Mouse (Mus musculus) kidney, adult 2 months (tissue): Measurements from ENCODE around the gene Nmb. TPM values are rescaled to one million over a fixed set of nuclear protein-coding genes. Genes with fewer than 3 reads are reported as not detected.

Source experiments
- DNase-seq: peaks from one replicate; pipeline ENCODE4 v3.0.0; 2021
- H3K27ac ChIP-seq: fragments of 200-500 bp; 2 replicates; pipeline ENCODE4 v1.5.1; 2012; ENCODE audit warnings: low read depth, low read length, control low read depth, inconsistent platforms; ENCODE audit not compliant: insufficient read depth
- H3K27me3 ChIP-seq: fragments of 200-500 bp; replicated peaks from 2 replicates; pipeline ENCODE4 v1.6.1; 2012; ENCODE audit warnings: mild to moderate bottlenecking, moderate library complexity, low read length, inconsistent platforms; ENCODE audit not compliant: control insufficient read depth, insufficient read depth
- H3K36me3 ChIP-seq: fragments of 200-500 bp; 2 replicates; pipeline ENCODE4 v1.6.1; 2012; ENCODE audit warnings: mild to moderate bottlenecking, moderate library complexity, low read length, inconsistent platforms; ENCODE audit not compliant: control insufficient read depth, insufficient read depth
- H3K4me1 ChIP-seq: fragments of 200-500 bp; 2 replicates; pipeline ENCODE4 v1.6.1; 2011; ENCODE audit warnings: low read length; ENCODE audit not compliant: control insufficient read depth, insufficient read depth
- H3K4me3 ChIP-seq: fragments of 200-500 bp; 2 replicates; pipeline ENCODE4 v1.5.1; 2011; ENCODE audit warnings: mild to moderate bottlenecking, low read depth, low read length, control low read depth; ENCODE audit not compliant: insufficient read depth
- CTCF ChIP-seq: fragments of 200-500 bp; conservative IDR thresholded peaks from 2 replicates; pipeline ENCODE4 v1.5.1; 2011; ENCODE audit warnings: low read depth, mild to moderate bottlenecking, control low read depth, low read length, moderate library complexity, mixed read lengths; ENCODE audit not compliant: insufficient read depth, insufficient read length
- POLR2A ChIP-seq: fragments of 200-500 bp; IDR thresholded peaks from one replicate; pipeline ENCODE4 v1.6.1; 2011; ENCODE audit warnings: low read depth, low read length, control low read depth
- WGBS: fragments of 180-500 bp; shearing (Covaris S2); methylation state at CpG from one replicate; pipeline ENCODE4 v1.1.7; 2018; 5-methylcytosine and 5-hydroxymethylcytosine counted together
- polyA plus RNA-seq: library from polyadenylated mRNA; depleted of rRNA; stranded (reverse); fragments of >200 nt; gene quantifications from 2 replicates; pipeline ENCODE4 v1.2.3, GENCODE M21; 2012

The Nmb gene
- polyA plus RNA-seq, 1 experiment, result 5.0 TPM

GRCm38 (mm10) chr7:80894815-80895519 lies 9.9 kb downstream of the Nmb start:
- H3K4me1 ChIP-seq, result no peaks in the 10 kb centered on the region
- H3K36me3 ChIP-seq, result no peaks in the 10 kb centered on the region; the same call in 1 of the 2 replicates
- H3K27me3 ChIP-seq, result no peaks in the 10 kb centered on the region
- WGBS, result 92% methylated on average over 14 of the region's 14 CpGs
- H3K27ac ChIP-seq, result no peak overlapping the region
- no peak for DNase-seq
- H3K4me3 ChIP-seq, result no peak overlapping the region
- TF ChIP-seq POLR2A, result no peak
- no peak for TF ChIP-seq CTCF

GRCm38 (mm10) chr7:80894196-80894595 lies 10.7 kb downstream of the Nmb start:
- H3K27ac ChIP-seq, result peak overlapping the region; percentile 24; the same call in 1 of the 2 replicates
- H3K27me3 ChIP-seq, result no peaks in the 10 kb centered on the region
- DNase-seq, result no peak
- H3K4me1 ChIP-seq, result peaks cover 4% of the 10 kb centered on the region; the same call in 1 of the 2 replicates
- TF ChIP-seq POLR2A (no peak), CTCF (no peak)
- no peaks in the 10 kb centered on the region; the same call in 1 of the 2 replicates for H3K36me3 ChIP-seq
- WGBS, result 61% methylated on average over 7 of the region's 7 CpGs
- H3K4me3 ChIP-seq, result no peak overlapping the region

DNA sequence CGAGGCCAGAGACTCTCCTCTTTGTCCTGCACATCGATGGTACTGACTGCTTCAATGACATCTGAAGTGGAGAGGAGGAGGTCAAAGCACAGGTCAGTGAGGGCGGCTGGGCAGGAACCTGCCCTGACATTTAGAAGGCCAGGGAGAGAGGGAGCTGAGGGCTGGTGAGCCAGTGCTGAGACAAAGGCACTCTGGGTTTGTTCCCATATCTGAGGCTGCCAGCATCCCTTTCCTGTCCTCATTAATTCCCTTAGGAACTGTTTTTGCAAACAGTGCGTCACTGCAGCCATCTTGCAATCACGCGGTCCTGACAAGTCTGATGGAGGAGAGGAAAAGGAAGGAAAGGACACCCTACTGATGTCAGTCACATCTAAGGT lies 11.1 kb downstream of the Nmb start:
- H3K27me3 ChIP-seq, result no peaks in the 10 kb centered on the region
- peak; percentile 58 for DNase-seq
- H3K4me3 ChIP-seq, result no peak overlapping the region
- peak overlapping the region; percentile 24 for H3K27ac ChIP-seq
- peaks cover 4% of the 10 kb centered on the region; the same call in 1 of the 2 replicates for H3K4me1 ChIP-seq
- no peaks in the 10 kb centered on the region; the same call in 1 of the 2 replicates for H3K36me3 ChIP-seq
- no peak for TF ChIP-seq CTCF
- TF ChIP-seq POLR2A, result no peak
- 62% methylated on average over 6 of the region's 6 CpGs for WGBS

DNA sequence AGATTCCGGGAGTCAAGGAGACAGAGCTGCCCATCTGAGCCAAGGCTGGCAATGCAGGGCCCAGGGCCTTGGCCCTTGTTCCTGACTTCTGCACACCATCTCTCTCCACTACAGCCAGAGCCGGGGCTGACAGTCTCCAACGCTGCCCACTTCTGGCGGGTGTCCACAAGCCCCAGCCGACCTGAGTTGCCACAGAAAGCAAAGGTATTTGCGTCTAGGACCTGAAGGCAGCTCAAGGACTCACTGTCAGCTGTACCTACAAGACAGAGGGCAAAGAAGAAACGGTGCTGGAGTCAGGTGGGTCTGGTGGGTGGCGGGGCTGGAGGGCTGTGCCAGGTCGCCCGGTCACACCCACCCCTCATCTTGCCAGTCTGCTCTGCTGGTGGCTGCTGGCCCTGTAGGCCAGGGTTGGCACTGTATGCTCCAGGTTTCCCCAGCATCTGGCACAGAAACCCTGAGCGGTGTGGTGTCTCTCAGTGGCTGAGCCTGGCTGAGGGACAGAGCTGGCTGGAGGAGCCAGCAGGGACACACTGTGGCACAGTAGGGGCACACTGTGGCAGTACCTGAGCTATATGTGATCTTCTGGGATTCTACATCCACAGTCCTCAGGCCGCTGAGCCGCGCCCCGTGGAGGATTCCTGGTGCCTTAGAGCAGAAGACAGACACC lies 11.7 kb downstream of the Nmb start:
- Histone ChIP-seq H3K27ac (peak overlapping the region; percentile 24), H3K36me3 (no peaks in the 10 kb centered on the region; the same call in 1 of the 2 replicates), H3K27me3 (no peaks in the 10 kb centered on the region), H3K4me1 (peaks cover 4% of the 10 kb centered on the region; the same call in 1 of the 2 replicates), H3K4me3 (no peak overlapping the region)
- TF ChIP-seq CTCF, result no peak
- no peak for TF ChIP-seq POLR2A
- 85% methylated on average over 15 of the region's 15 CpGs for WGBS
- no peak for DNase-seq

DNA sequence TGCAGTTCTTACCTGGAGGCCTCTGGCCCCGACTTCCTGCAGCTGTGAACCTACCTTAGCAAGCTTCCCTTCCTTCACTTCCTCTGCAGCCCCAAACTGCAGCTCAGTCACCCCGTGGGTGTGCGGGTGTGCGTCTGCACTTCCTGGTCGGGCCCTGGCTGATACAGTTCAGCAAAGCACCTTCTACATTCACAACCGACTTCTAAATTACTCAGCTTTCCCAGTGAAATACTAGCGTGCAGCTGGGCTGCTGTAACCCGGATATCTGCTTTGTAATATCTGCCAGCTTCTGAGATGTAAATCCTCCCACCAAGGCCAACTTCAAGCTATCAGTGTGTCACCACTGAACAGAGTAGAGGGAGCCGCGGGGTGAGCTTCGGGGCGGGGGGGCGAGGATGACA lies 15.0 kb downstream of the Nmb start:
- DNase-seq, result no peak
- 51% methylated on average over 13 of the region's 13 CpGs for WGBS
- no peaks in the 10 kb centered on the region for H3K27me3 ChIP-seq
- TF ChIP-seq POLR2A (no peak), CTCF (no peak)
- H3K4me1 ChIP-seq, result peaks cover 4% of the 10 kb centered on the region; the same call in 1 of the 2 replicates
- H3K36me3 ChIP-seq, result no peaks in the 10 kb centered on the region; the same call in 1 of the 2 replicates
- H3K27ac ChIP-seq, result no peak overlapping the region
- no peak overlapping the region for H3K4me3 ChIP-seq

GRCm38 (mm10) chr7:80889021-80889511 lies 15.8 kb downstream of the Nmb start:
- peak overlapping the region; percentile 59; the same call in 1 of the 2 replicates for H3K27ac ChIP-seq
- WGBS, result 48% methylated on average over 9 of the region's 9 CpGs
- H3K4me3 ChIP-seq, result no peak overlapping the region
- H3K27me3 ChIP-seq, result no peaks in the 10 kb centered on the region
- peaks cover 4% of the 10 kb centered on the region; the same call in 1 of the 2 replicates for H3K4me1 ChIP-seq
- TF ChIP-seq CTCF (no peak), POLR2A (no peak)
- DNase-seq, result peak; percentile 60
- no peaks in the 10 kb centered on the region; the same call in 1 of the 2 replicates for H3K36me3 ChIP-seq

- WGBS, result 61% methylated on average over 7 of the region's 7 CpGs
- no peak for DNase-seq
- Histone ChIP-seq H3K4me3 (no peak overlapping the region), H3K27ac (peak overlapping the region; percentile 12; the same call in 1 of the 2 replicates), H3K27me3 (no peaks in the 10 kb centered on the region), H3K4me1 (peaks cover 4% of the 10 kb centered on the region; the same call in 1 of the 2 replicates), H3K36me3 (no peaks in the 10 kb centered on the region; the same call in 1 of the 2 replicates)
- TF ChIP-seq POLR2A, result no peak
- TF ChIP-seq CTCF, result no peak
Measured at GRCm38 (mm10) chr7:80888595-80888994, 16.3 kb downstream of the Nmb start.
